Mouse (Mus musculus) heart, embryonic 14.5 days (tissue): ENCODE data around the gene Ndrg3. TPM values are rescaled to one million over a fixed set of nuclear protein-coding genes. Genes with fewer than 3 reads are reported as not detected.

Experiments used
- ATAC-seq: fragments of 200-750 bp; cut with Nextera tagmentation; 2 replicates; pipeline ENCODE4 v1.8.0; 2017; ENCODE audit warnings: low read depth, moderate TSS enrichment; ENCODE audit not compliant: insufficient number of reproducible peaks, insufficient read depth, low FRiP score
- H3K27ac ChIP-seq, 2 experiments: fragments of 200-500 bp in 1 of 2; fragments of 300-500 bp in 1 of 2; sonication (generic) in 1 of 2; replicated peaks in 1 of 2; 2 replicates each; pipeline ENCODE4 v1.5.1; 2012 to 2014; ENCODE audit warnings: low read depth in 2 of 2, low read length in 2 of 2, control low read depth in 1 of 2, mild to moderate bottlenecking in 1 of 2, mixed read lengths in 1 of 2; ENCODE audit not compliant: control insufficient read depth in 1 of 2, insufficient read depth in 1 of 2
- H3K27me3 ChIP-seq: fragments of 300-500 bp; sonication (generic); 2 replicates; pipeline ENCODE4 v1.6.1; 2014; ENCODE audit warnings: mild to moderate bottlenecking, low read length, control low read depth; ENCODE audit not compliant: control insufficient read depth, insufficient read depth
- H3K36me3 ChIP-seq: fragments of 300-500 bp; sonication (generic); 2 replicates; pipeline ENCODE4 v1.6.1; 2014; ENCODE audit warnings: mild to moderate bottlenecking, control low read depth, low read length, mixed read lengths; ENCODE audit not compliant: control insufficient read depth, insufficient read depth
- H3K4me1 ChIP-seq, 2 experiments: fragments of 200-500 bp in 1 of 2; fragments of 300-500 bp in 1 of 2; sonication (generic) in 1 of 2; 2 replicates each; pipeline ENCODE4 v1.6.1; 2012 to 2014; ENCODE audit warnings: low read length in 2 of 2, control low read depth in 1 of 2, mixed read lengths in 1 of 2; ENCODE audit not compliant: control insufficient read depth in 2 of 2, insufficient read depth in 2 of 2
- H3K4me2 ChIP-seq: fragments of 300-500 bp; sonication (generic); 2 replicates; pipeline ENCODE4 v1.6.1; 2014; ENCODE audit warnings: mild to moderate bottlenecking, low read length
- H3K4me3 ChIP-seq, 2 experiments: fragments of 200-500 bp in 1 of 2; fragments of 300-500 bp in 1 of 2; sonication (generic) in 1 of 2; 2 replicates each; pipeline ENCODE4 v1.5.1; 2012 to 2014; ENCODE audit warnings: low read length in 2 of 2, mild to moderate bottlenecking in 2 of 2, control low read depth in 1 of 2, low read depth in 1 of 2, moderate library complexity in 1 of 2; ENCODE audit not compliant: control insufficient read depth in 1 of 2, insufficient read depth in 1 of 2
- H3K9ac ChIP-seq: fragments of 300-500 bp; sonication (generic); 2 replicates; pipeline ENCODE4 v1.6.1; 2014; ENCODE audit warnings: mild to moderate bottlenecking, low read length
- H3K9me3 ChIP-seq: fragments of 300-500 bp; sonication (generic); 2 replicates; pipeline ENCODE4 v1.6.1; 2016; ENCODE audit warnings: low read length, control low read depth; ENCODE audit not compliant: control insufficient read depth
- WGBS: fragments of 180-500 bp; shearing (Covaris S2); extraction: QIAGEN DNeasy Blood & Tissue Kit; methylation state at CpG from one replicate; pipeline ENCODE4 v1.1.7; 2014; 5-methylcytosine and 5-hydroxymethylcytosine counted together
- polyA plus RNA-seq: library from polyadenylated mRNA; unstranded; fragments of >200 nt; fragmentation: Nextera tagmentation; extraction: Ambion mirVana; gene quantifications from 2 replicates; pipeline ENCODE4 v1.2.1, GENCODE M21; 2014

The Ndrg3 gene
- polyA plus RNA-seq, 1 experiment from 2014 or later, result 32.9 TPM

DNA sequence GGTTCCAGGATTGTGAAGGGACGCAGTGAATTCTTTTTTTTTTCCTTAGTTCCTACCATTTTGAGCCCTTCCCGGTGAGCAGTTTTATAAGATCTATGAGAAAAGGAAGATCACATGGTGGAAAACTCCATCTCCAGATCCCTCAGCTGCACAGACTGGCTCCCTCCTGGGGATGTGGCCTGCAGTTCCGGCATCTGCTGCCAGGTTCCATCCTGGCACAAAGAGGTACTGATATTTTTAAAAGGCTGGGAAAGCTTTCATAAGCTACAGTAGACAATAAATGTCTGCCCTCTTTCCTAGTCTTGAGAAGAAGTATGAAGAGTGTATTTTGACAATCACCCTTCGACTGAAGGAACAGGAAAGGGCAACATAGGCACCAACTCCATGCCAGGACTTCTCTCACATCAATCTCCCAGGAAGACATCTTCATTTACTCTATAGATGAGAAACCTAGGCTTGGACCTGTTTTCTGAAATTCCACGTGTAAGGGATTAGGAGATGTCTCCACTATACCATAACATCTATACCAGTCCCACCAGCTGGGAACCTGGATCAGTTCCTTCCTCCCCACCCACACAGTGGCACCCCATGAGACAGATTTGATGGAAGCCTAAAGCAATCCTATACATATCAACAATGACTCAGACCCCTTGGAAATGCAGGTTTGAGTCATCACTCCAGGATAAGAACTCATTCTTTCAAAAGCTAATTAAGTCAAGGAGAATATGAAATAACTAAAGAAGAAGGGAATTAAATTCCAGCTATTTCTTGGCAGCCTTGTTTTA is 18.3 kb downstream of the Ndrg3 start:
- Histone ChIP-seq H3K27me3 (no peaks in the 10 kb centered on the region), H3K36me3 (0 out of 2 replicates have a peak, but pooled peaks cover 6% of the 10 kb centered on the region), H3K9ac (no peak overlapping the region), H3K4me1 (peaks cover 13 to 25% of the 10 kb centered on the region in 2 experiments), H3K27ac (0 out of 4 replicates have a peak overlapping the region, but pooled peaks of 1 of the 2 experiments have one; percentile 17), H3K4me2 (no peak overlapping the region), H3K9me3 (no peaks in the 10 kb centered on the region), H3K4me3 (no peak overlapping the region)
- no peak for ATAC-seq
- 73% methylated on average over 5 of the region's 5 CpGs for WGBS

DNA sequence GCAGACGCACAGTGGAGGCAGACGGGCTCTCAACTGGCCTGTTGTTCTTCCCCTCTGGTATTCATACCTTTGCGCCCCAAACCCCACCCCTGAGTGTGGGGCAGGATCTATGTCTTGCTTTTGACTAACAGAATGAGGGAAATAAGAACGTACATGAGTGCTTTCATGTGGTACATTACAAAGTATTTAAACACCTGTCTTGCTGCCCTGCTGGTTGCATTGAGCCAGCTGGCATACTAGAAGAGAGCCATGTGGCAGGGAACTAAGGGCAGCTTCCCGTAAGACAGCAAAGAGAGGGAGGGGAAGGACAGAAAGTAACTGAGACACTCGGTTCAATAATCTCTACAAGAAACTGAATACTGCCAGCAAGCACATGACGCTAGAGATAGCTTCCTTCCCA is 21.6 kb downstream of the Ndrg3 start:
- H3K27ac ChIP-seq, result no peak overlapping the region
- 0 out of 2 replicates have a peak, but pooled peaks cover 4% of the 10 kb centered on the region for H3K36me3 ChIP-seq
- no peak overlapping the region for H3K4me3 ChIP-seq
- 62% methylated on average over 7 of the region's 7 CpGs for WGBS
- ATAC-seq, result no peak
- no peaks in the 10 kb centered on the region for H3K9me3 ChIP-seq
- H3K4me1 ChIP-seq, result peaks cover 10 to 23% of the 10 kb centered on the region in 2 experiments; a peak in 3 of 4 replicates
- no peak overlapping the region for H3K4me2 ChIP-seq
- no peaks in the 10 kb centered on the region for H3K27me3 ChIP-seq
- H3K9ac ChIP-seq, result no peak overlapping the region

DNA sequence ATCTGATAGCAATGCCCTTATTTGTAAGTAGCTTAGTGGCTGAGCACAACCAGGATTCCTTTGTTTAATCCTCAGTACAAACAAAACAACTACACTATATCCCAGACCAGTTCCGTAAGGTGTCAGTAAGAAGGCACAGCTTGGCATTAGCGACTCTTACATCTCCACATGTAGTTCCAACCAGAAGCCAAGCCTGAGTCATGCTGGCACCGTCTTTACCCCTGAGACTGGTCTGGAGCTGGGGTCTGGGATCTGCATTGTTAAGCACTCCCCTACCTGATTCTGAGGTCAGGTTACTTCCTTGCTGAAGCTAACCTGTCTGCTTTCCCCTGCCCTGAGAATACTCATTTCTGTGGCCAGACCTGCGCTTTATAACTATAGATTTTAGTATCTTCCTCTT is 23.4 kb downstream of the Ndrg3 start:
- no peak overlapping the region for H3K4me3 ChIP-seq
- H3K4me1 ChIP-seq, result peaks cover 9 to 10% of the 10 kb centered on the region in 2 experiments; a peak in 3 of 4 replicates
- no peak for ATAC-seq
- no peak overlapping the region for H3K4me2 ChIP-seq
- WGBS, result 74% methylated on average over 4 of the region's 4 CpGs
- no peak overlapping the region for H3K27ac ChIP-seq
- H3K36me3 ChIP-seq, result 0 out of 2 replicates have a peak, but pooled peaks cover 4% of the 10 kb centered on the region
- H3K9me3 ChIP-seq, result no peaks in the 10 kb centered on the region
- H3K9ac ChIP-seq, result no peak overlapping the region
- no peaks in the 10 kb centered on the region for H3K27me3 ChIP-seq

DNA sequence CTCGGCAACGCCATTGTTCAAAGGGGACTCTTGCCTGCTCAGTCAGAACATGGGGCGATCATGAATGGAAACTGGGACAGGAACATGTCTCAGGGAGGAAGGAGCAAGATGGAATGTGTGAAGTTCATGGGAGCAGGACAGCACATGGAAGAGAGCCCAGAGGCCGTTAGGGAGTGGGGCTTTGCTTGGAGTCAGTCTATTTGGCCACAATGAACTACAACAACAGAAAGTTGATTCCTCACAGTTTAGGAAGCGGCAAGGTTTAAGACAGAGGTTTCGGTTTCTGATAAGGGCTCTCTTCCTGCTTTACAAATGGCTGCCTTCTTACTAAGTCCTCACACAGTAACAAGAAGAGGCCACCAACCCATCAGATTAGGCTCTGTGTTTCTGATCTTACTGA is 24.5 kb downstream of the Ndrg3 start:
- Histone ChIP-seq H3K9me3 (no peaks in the 10 kb centered on the region), H3K4me3 (no peak overlapping the region), H3K9ac (no peak overlapping the region), H3K4me2 (no peak overlapping the region), H3K27me3 (no peaks in the 10 kb centered on the region), H3K36me3 (0 out of 2 replicates have a peak, but pooled peaks cover 5% of the 10 kb centered on the region), H3K27ac (no peak overlapping the region), H3K4me1 (peaks cover 6 to 9% of the 10 kb centered on the region in 2 experiments; a peak in 2 of 4 replicates)
- no peak for ATAC-seq
- WGBS, result 70% methylated on average over 6 of the region's 6 CpGs

DNA sequence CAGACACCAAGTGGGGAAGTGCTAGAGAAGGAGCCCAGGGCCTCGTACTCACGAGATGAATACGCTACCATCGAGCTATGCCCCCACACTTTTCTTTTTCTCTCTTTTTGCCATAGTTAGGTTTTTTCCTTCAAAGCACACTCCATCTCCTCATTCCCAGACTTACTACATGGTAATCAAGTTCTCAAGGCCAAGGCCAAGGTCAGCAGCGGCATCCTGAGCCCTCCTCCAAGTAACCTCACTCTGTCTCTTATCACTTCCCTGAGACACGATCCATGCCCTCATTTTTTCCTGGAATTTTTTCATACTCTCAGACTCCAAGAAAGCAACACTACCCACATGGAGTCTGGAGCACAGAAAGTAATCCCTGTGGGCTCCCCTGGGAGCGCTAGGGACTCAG is 28.0 kb downstream of the Ndrg3 start:
- H3K4me2 ChIP-seq, result no peak overlapping the region
- H3K27ac ChIP-seq, result no peak overlapping the region
- H3K9me3 ChIP-seq, result no peaks in the 10 kb centered on the region
- 79% methylated on average over 7 of the region's 7 CpGs for WGBS
- H3K27me3 ChIP-seq, result no peaks in the 10 kb centered on the region
- no peak for ATAC-seq
- no peak overlapping the region for H3K4me3 ChIP-seq
- 0 out of 2 replicates have a peak, but pooled peaks cover 3% of the 10 kb centered on the region for H3K36me3 ChIP-seq
- no peak overlapping the region for H3K9ac ChIP-seq
- peaks cover 2 to 5% of the 10 kb centered on the region in 2 experiments; a peak in 1 of 4 replicates for H3K4me1 ChIP-seq

DNA sequence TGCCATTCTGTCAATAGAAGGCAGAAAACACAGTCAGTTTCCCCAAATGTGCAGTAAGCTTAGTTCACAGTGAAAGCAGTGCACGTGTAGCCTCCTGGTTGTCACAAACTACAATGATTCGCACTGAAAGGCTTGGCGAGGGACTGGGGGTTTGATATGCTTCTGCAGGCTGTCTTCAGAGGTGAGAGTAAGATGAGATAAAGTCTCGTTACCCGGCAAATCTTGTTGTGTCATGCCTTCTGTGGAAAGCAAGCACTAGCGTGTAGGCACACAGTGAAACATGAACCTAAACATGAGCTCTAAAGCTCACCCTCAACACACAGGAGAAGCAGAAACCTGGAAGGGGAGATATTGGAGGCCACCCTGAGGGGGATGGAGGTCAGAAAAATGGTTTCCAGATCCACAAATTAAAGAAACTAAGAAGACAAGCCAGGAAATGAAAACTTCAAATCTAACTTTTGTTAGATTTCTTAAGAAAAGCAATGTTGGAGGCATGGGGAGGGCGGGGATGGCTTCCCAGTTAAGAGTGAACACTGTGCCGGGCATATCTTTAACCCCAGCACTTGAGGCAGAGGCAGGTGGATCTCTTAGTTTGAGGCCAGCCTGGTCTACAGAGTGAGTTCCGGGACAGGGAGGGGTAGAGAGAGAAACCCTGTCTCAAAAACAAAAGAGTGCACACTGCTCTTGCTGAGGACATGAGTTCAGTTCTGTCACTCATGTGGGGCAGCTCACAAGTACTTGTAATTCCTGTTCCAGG is 33.2 kb downstream of the Ndrg3 start:
- Histone ChIP-seq H3K4me3 (no peak overlapping the region), H3K27ac (no peak overlapping the region), H3K27me3 (no peaks in the 10 kb centered on the region), H3K9ac (no peak overlapping the region), H3K9me3 (no peaks in the 10 kb centered on the region), H3K4me2 (no peak overlapping the region), H3K36me3 (0 out of 2 replicates have a peak, but pooled peaks cover 3% of the 10 kb centered on the region), H3K4me1 (no peaks in the 10 kb centered on the region)
- 63% methylated on average over 9 of the region's 9 CpGs for WGBS
- no peak for ATAC-seq

DNA sequence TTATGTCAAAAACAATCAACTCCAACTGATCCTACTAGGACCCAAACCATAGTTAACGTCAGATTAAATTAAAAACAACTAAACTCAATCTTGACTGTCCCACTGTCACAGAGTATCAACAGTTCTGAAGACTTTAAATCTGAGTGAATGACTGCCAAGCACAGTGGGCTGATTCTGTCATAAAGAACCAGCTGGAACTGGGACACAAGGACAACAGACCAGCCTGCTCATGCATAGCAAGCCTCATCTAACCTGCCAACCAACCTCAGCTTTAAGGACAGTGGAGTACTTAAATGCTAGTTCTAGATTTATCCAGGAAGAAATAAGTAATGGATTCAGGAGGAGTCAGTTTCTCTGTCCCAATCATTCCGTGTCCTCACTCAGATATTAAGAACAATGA is 34.8 kb downstream of the Ndrg3 start:
- H3K36me3 ChIP-seq, result no peaks in the 10 kb centered on the region
- H3K4me1 ChIP-seq, result no peaks in the 10 kb centered on the region; a peak in 1 of 4 replicates
- H3K9me3 ChIP-seq, result no peaks in the 10 kb centered on the region
- no peak for ATAC-seq
- H3K27me3 ChIP-seq, result no peaks in the 10 kb centered on the region
- no peak overlapping the region for H3K9ac ChIP-seq
- no peak overlapping the region for H3K4me3 ChIP-seq
- no peak overlapping the region for H3K4me2 ChIP-seq
- H3K27ac ChIP-seq, result no peak overlapping the region
- WGBS, result 92% methylated on average over 2 of the region's 2 CpGs
